ENCODE assay signal across 1 mouse cellular context in the genomic region with DNA sequence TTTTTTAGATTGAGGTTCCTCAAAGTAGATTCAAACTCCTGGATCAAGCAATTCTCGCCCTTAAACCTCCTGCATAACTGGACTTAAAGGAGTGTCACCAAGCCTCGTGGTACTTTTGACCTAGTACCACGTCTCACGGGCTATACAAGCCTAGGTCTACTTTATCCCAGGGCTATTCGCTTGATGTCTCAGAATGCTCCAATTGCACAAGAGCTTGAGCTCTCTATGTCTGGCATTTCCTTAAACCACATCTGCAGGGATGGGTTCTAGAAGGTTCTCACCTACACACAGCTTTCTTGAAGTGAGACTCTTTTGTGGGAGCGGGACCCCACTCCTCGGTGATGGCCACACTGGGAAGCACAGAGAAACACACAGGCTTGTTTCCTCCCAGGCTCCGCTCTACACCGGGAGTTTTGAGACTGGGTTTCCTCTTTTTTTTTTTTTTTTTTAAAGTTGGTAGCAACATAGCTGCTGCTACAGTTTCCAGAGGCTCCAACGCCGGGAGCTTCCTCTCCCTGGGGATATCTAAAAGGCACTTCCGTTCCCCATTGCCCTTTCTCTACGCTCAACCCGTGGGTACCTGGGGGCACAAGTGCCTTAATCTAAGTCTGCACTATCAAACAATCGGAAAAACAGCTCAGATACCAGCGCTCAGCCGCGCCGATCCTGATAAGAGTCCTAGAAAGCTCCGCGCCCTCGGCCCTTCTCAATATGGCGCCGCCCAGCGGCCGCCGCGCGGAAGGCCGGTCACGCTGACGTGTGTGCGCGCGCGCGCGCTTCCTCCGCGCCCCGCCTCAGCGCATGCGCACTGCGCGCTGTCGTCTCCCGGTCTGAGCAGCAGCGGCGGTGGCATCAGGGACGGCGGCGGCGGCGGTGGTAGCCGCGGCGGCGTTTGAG.
TF ChIP-seq lines count a peak whose summit lies in the region.

A gene (plus strand): TSS at position 802 of the 897 bp plus-strand sequence.

TF ChIP-seq in MEL, 35 proteins besides CTCF, POLR2A, EP300 and RAD21 (continued from another document):
- TF ChIP-seq ELF1 (IDR thresholded peaks at IDR 0.05; ENCODE audit: low read depth, low read length), result peak; percentile 69
